Mouse (Mus musculus) liver, postnatal 0 days (tissue): ENCODE data around the gene Adcy5. TPM values are rescaled to one million over a fixed set of nuclear protein-coding genes. Genes with fewer than 3 reads are reported as not detected.

Experiments
- ATAC-seq: fragments of 200-750 bp; cut with Nextera tagmentation; 2 replicates; pipeline ENCODE4 v1.8.0; 2017; ENCODE audit warnings: mild to moderate bottlenecking, moderate library complexity
- DNase-seq: peaks from one replicate; pipeline ENCODE4 v3.0.0-alpha.2; 2016
- H3K27ac ChIP-seq: fragments of 300-500 bp; sonication (generic); 2 replicates; pipeline ENCODE4 v1.5.1; 2014; ENCODE audit warnings: antibody characterized with exemption, moderate library complexity, mild to moderate bottlenecking, low read depth
- H3K27me3 ChIP-seq: fragments of 300-500 bp; sonication (generic); 2 replicates; pipeline ENCODE4 v1.6.1; 2014; ENCODE audit warnings: low read length, control low read depth, mixed read lengths; ENCODE audit not compliant: insufficient read depth
- H3K36me3 ChIP-seq: fragments of 300-500 bp; sonication (generic); replicated peaks from 2 replicates; pipeline ENCODE4 v1.6.1; 2014; ENCODE audit warnings: mild to moderate bottlenecking, control low read depth, low read length, moderate library complexity, mixed read lengths; ENCODE audit not compliant: insufficient read depth
- H3K4me1 ChIP-seq: fragments of 300-500 bp; sonication (generic); 2 replicates; pipeline ENCODE4 v1.6.1; 2014; ENCODE audit warnings: antibody characterized with exemption, mild to moderate bottlenecking, control low read depth; ENCODE audit not compliant: insufficient read depth
- H3K4me2 ChIP-seq: fragments of 300-500 bp; sonication (generic); 2 replicates; pipeline ENCODE4 v1.6.1; 2014; ENCODE audit warnings: low read depth, mild to moderate bottlenecking, low read length, moderate library complexity, mixed read lengths
- H3K4me3 ChIP-seq: fragments of 300-500 bp; sonication (generic); 2 replicates; pipeline ENCODE4 v1.5.1; 2014; ENCODE audit warnings: low read depth, low read length
- H3K9ac ChIP-seq: fragments of 300-500 bp; sonication (generic); replicated peaks from 2 replicates; pipeline ENCODE4 v1.6.1; 2014; ENCODE audit warnings: mild to moderate bottlenecking, moderate library complexity
- H3K9me3 ChIP-seq: fragments of 300-500 bp; sonication (generic); 2 replicates; pipeline ENCODE4 v1.6.1; 2016; ENCODE audit warnings: mild to moderate bottlenecking, control low read depth, low read length, mixed read lengths
- CTCF ChIP-seq: sonication (generic); IDR thresholded peaks from 2 replicates; pipeline ENCODE4 v1.5.1; 2016; ENCODE audit warnings: antibody characterized with exemption, low read depth
- EP300 ChIP-seq: IDR thresholded peaks from 2 replicates; pipeline ENCODE4 v1.6.1; 2016; ENCODE audit warnings: antibody characterized with exemption, low read depth, mild to moderate bottlenecking
- WGBS: fragments of 180-500 bp; shearing (Covaris S2); extraction: QIAGEN DNeasy Blood & Tissue Kit; methylation state at CpG from one replicate; pipeline ENCODE4 v1.1.7; 2014; ENCODE audit not compliant: insufficient replicate concordance; 5-methylcytosine and 5-hydroxymethylcytosine counted together
- polyA plus RNA-seq: library from polyadenylated mRNA; unstranded; fragments of >200 nt; fragmentation: Nextera tagmentation; extraction: Ambion mirVana; gene quantifications from 2 replicates; pipeline ENCODE4 v1.2.1, GENCODE M21; 2015

The Adcy5 gene
- polyA plus RNA-seq, 1 experiment from 2014 or later = 0.39 TPM

- Histone ChIP-seq H3K36me3 (no peaks in the 10 kb centered on the region), H3K27ac (no peak overlapping the region), H3K27me3 (no peaks in the 10 kb centered on the region), H3K9me3 (no peaks in the 10 kb centered on the region), H3K9ac (no peak overlapping the region), H3K4me3 (no peak overlapping the region), H3K4me2 (no peak overlapping the region), H3K4me1 (0 out of 2 replicates have a peak, but pooled peaks cover 4% of the 10 kb centered on the region)
- DNase-seq (no peak), ATAC-seq (no peak)
- no peak for TF ChIP-seq CTCF
- 82% methylated on average over 6 of the region's 6 CpGs for WGBS
Measured at GRCm38 (mm10) chr16:35303721-35304120, 149.0 kb downstream of the Adcy5 start.

- H3K9ac ChIP-seq = no peak overlapping the region
- no peaks in the 10 kb centered on the region for H3K9me3 ChIP-seq
- no peak overlapping the region for H3K4me3 ChIP-seq
- WGBS = 81% methylated on average over 5 of the region's 5 CpGs
- DNase-seq (no peak), ATAC-seq (no peak)
- TF ChIP-seq EP300 (no peak), CTCF (no peak)
- H3K36me3 ChIP-seq = no peaks in the 10 kb centered on the region
- peaks cover 9% of the 10 kb centered on the region for H3K4me1 ChIP-seq
- no peaks in the 10 kb centered on the region for H3K27me3 ChIP-seq
- H3K27ac ChIP-seq = no peak overlapping the region
- H3K4me2 ChIP-seq = no peak overlapping the region
Measured at GRCm38 (mm10) chr16:35304416-35304815, 149.7 kb downstream of the Adcy5 start.

GRCm38 (mm10) chr16:35305226-35305625, 150.5 kb downstream of the Adcy5 start:
- DNase-seq = peak; percentile 8
- H3K9ac ChIP-seq = no peak overlapping the region
- WGBS = 79% methylated on average over 7 of the region's 7 CpGs
- H3K9me3 ChIP-seq = no peaks in the 10 kb centered on the region
- H3K4me1 ChIP-seq = peaks cover 17% of the 10 kb centered on the region
- H3K4me3 ChIP-seq = no peak overlapping the region
- no peak for ATAC-seq
- H3K27me3 ChIP-seq = no peaks in the 10 kb centered on the region
- H3K4me2 ChIP-seq = no peak overlapping the region
- no peaks in the 10 kb centered on the region for H3K36me3 ChIP-seq
- no peak overlapping the region for H3K27ac ChIP-seq
- TF ChIP-seq CTCF (no peak), EP300 (no peak)

GRCm38 (mm10) chr16:35306631-35307030, 152.0 kb downstream of the Adcy5 start:
- Histone ChIP-seq H3K4me1 (peaks cover 17% of the 10 kb centered on the region), H3K9ac (no peak overlapping the region), H3K27ac (no peak overlapping the region), H3K27me3 (no peaks in the 10 kb centered on the region), H3K4me3 (no peak overlapping the region), H3K9me3 (no peaks in the 10 kb centered on the region), H3K4me2 (no peak overlapping the region), H3K36me3 (no peaks in the 10 kb centered on the region)
- 66% methylated on average over 2 of the region's 2 CpGs for WGBS
- TF ChIP-seq CTCF (no peak), EP300 (no peak)
- DNase-seq (no peak), ATAC-seq (no peak)

GRCm38 (mm10) chr16:35307331-35307730, 152.7 kb downstream of the Adcy5 start:
- H3K27me3 ChIP-seq = no peaks in the 10 kb centered on the region
- H3K9ac ChIP-seq = no peak overlapping the region
- no peaks in the 10 kb centered on the region for H3K36me3 ChIP-seq
- 78% methylated on average over 2 of the region's 2 CpGs for WGBS
- DNase-seq (no peak), ATAC-seq (no peak)
- peaks cover 17% of the 10 kb centered on the region for H3K4me1 ChIP-seq
- no peak overlapping the region for H3K4me2 ChIP-seq
- TF ChIP-seq EP300 = no peak
- no peak for TF ChIP-seq CTCF
- H3K27ac ChIP-seq = no peak overlapping the region
- no peaks in the 10 kb centered on the region for H3K9me3 ChIP-seq
- no peak overlapping the region for H3K4me3 ChIP-seq

- H3K27me3 ChIP-seq = no peaks in the 10 kb centered on the region
Measured at GRCm38 (mm10) chr16:35308016-35308415, 153.3 kb downstream of the Adcy5 start.

More at GRCm38 (mm10) chr16:35308016-35308415, 153.3 kb downstream of the Adcy5 start:
- 82% methylated on average over 6 of the region's 6 CpGs for WGBS
- Histone ChIP-seq H3K4me3 (no peak overlapping the region), H3K9ac (no peak overlapping the region), H3K4me1 (peaks cover 17% of the 10 kb centered on the region), H3K9me3 (no peaks in the 10 kb centered on the region), H3K4me2 (no peak overlapping the region), H3K27ac (no peak overlapping the region), H3K36me3 (no peaks in the 10 kb centered on the region; the same call in 1 of the 2 replicates)
- TF ChIP-seq CTCF = no peak
- TF ChIP-seq EP300 = no peak
- DNase-seq = no peak
- ATAC-seq = no peak
